Mouse (Mus musculus) kidney, adult 8-10 months (tissue): ENCODE data around the gene Lyrm1.
A peak's percentile ranks its signal among the peaks of the same experiment; 100 is the strongest.

Source experiments
- DNase-seq, 2 experiments: peaks; one replicate each; pipeline ENCODE4 v3.0.0; 2022

Gene Lyrm1

GRCm38 (mm10) chr7:119892198-119892597 lies 3.5 kb upstream of the Lyrm1 start:
- DNase-seq = no peak

- DNase-seq = no peak
Observed at GRCm38 (mm10) chr7:119892742-119893141, 2.9 kb upstream of the Lyrm1 start.

- peak; percentile 38 to 54 for DNase-seq
Observed at GRCm38 (mm10) chr7:119894818-119895544, 680 bp upstream of the Lyrm1 start.

GRCm38 (mm10) chr7:119897521-119898109 lies 2.0 kb downstream of the Lyrm1 start:
- no peak for DNase-seq

DNA sequence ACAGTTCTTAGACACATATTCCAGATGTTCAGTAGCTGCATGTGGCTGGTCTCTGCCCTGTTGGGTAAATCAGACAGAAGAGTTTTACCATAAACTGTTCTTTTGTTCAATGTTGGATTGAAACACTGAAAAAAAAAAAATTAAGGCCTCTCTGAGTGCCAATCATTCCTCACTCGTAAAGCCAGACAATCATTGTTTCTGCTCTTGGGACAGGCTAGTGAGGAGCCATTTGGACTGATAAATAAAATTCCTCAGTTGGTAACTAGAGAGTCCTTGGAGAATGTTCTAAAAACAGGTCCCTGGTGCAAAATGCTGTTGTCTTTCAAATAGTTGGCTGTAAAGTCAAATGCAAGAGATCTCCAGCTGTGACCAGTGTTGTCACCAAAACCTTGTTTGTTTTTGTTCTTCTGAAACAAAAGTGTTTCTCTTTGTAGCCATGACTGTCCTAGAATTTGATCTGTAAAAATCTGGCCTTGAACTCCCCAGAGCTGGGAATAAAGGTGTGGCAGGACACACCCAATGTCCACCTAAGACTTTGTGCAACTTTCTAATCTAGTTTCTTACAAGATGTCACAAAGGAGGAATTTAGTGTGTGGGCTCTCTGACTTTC lies 2.7 kb downstream of the Lyrm1 start:
- DNase-seq = no peak

- DNase-seq = no peak
Observed at GRCm38 (mm10) chr7:119899386-119900057, 3.9 kb downstream of the Lyrm1 start.

- DNase-seq = no peak
Observed at GRCm38 (mm10) chr7:119906523-119907215, 11.0 kb downstream of the Lyrm1 start.

DNA sequence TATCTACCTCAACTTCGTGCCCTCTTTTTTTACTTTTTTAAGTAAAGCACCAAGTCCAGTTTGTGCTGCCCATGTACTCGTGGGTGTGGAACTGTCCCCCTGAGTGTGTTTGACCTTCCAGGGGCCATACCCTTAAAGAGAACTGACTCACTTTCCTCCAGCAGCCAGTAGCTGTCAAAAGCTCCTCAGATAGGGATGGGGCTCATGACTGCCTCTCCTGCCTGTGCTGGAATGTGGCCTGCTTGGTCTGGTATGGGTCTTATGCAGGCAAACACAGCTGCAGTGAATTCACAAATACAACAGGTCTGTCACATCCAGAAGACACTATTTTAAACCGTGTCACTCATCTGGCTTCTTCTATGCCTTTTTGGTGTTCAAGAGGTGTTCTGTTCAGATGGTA lies 16.1 kb downstream of the Lyrm1 start:
- no peak for DNase-seq

DNA sequence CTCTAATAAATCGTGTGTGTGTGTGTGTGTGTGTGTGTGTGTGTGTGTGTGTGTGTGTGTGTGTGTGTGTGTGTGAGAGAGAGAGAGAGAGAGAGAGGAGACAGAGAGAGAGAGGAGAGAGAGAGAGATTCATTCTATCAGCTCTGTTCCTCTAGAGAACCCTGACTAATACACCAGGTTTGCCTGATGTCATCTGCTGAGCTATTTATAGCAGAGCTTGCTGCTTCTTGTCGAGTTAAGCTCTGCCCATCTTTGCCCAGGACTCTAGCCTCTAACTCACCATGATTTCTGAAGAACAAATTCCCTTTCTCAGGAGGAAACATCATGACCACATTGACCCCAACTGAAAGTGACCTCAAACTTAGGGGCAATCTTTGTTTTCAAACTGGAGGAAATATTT lies 24.8 kb downstream of the Lyrm1 start:
- no peak for DNase-seq

- no peak for DNase-seq
Observed at GRCm38 (mm10) chr7:119921054-119921453, 25.4 kb downstream of the Lyrm1 start.

DNA sequence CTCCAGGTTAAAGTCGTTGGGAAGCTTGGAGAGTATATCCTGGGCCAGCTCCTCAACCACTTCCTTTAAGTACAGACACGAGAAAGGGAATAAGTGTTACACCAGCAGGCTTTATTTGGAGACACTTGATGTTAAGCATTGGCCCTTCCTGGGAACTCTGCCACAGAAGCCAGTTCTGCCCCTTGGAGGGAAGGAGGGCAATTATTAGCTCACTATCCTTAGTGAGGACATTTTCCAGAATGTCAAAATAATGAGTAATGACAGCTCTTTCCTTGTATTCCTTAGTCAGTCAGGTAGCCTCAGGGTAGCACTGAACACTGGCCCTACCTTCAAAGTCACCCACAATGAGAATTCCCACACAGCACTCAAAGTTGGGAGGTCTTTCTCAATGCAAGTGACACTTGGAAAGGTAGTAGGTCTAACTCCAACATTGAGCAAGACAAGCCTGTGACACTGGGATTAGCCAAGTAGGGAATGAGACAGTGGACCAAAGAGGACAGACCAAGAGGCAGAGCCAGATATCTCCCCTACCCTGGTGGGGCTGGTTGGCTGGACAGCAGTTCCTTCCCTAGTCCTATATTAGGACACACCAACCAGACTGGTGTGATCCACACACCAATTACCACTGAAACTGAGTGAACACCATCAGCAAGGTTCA lies 33.3 kb downstream of the Lyrm1 start:
- no peak for DNase-seq

DNA sequence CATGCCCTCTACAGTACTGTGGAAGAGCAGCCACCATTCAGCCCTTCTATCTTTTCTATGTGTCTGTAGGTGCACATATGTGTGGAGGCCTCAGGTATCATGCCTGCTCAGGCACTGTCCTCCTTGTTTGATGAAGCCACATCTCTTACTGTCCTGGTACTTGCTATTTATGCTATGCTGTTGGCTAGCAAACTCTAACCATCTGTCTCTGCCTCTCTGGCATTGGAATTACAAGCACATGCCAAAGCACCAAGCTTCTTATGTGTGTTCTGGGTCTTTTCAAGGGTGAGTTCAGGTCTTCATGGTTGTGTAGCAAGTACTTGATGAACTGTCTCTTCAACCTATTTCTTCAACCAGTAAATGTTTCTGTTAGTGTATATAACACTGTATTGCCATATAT lies 40.7 kb downstream of the Lyrm1 start:
- DNase-seq = no peak

DNA sequence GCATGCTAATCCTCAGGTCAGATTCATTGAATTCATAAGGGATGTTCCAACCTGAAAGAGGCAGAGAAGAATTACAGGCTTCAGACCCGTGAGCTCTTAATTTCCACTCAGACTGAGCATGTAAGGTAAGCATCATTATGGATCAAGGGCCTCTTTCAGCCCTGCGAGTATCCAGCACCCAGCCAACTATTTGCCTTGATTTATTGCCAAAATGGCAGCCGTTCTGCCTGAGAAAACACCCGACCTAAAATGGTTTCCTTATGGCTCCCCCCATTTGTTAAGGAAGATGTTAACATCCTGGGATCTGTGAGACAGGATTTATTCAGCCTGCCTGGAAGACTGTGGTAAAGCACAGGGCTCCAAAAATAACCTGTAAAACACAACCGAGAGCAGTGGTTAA lies 41.4 kb downstream of the Lyrm1 start:
- DNase-seq = no peak

GRCm38 (mm10) chr7:119941569-119941968 lies 45.9 kb downstream of the Lyrm1 start:
- peak; percentile 78 to 87 for DNase-seq

GRCm38 (mm10) chr7:119954047-119954446 lies 58.4 kb downstream of the Lyrm1 start:
- DNase-seq = no peak

DNA sequence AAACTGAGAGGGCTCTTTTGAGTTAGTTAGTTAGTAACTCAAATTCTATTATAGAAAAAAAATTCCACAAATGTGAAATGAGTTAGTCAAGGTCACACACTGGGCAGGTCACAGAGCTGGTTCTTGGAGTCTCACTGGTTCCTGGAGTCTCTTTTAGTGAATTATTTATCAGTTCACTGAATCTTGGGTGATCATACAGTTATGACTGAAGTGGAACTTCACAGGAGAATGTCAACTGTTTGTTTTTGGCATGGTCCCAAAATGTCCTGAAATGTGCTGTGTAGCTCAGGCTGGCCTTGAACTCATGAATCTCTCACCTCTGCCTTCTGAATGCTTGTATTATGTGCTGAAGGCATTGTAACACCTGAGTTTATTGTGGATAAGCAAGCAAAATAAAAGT lies 61.8 kb downstream of the Lyrm1 start:
- peak; percentile 35 to 41 for DNase-seq

- no peak for DNase-seq
Observed at GRCm38 (mm10) chr7:119959091-119959490, 63.4 kb downstream of the Lyrm1 start.

GRCm38 (mm10) chr7:119959491-119959890 lies 63.8 kb downstream of the Lyrm1 start:
- DNase-seq = no peak

DNA sequence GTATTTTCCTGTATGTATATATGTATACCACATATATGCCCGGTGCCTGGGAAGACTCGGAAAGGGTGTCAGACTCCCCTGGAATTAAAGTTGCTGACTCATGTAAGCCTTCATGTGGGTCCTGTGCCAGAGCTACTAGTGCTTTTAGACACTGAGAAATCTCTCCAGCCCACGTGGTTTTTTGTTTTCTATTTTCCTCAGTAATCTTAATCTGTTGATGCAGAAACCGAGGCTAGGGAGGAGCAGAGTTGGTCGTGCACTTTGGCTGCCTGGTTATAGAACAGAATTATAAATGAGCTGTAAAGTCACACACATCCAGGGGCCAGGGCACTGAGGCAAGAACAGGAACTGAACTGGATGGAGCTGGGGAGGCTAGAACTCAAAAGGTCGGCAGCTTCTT lies 64.3 kb downstream of the Lyrm1 start:
- DNase-seq = peak; percentile 66 to 80

- no peak for DNase-seq
Observed at GRCm38 (mm10) chr7:119960546-119960945, 64.9 kb downstream of the Lyrm1 start.

GRCm38 (mm10) chr7:119961107-119961506 lies 65.4 kb downstream of the Lyrm1 start:
- DNase-seq = peak; percentile 79 to 88

- DNase-seq = no peak
Observed at GRCm38 (mm10) chr7:119965205-119965604, 69.5 kb downstream of the Lyrm1 start.
